Mouse (Mus musculus) thymus, postnatal 10 days (tissue): ENCODE measurements around the gene 1700113H08Rik.
A peak's percentile ranks its signal among the peaks of the same experiment; 100 is the strongest.

Source experiments
- DNase-seq, 2 experiments: peaks; one replicate each; pipeline ENCODE4 v3.0.0; 2021; ENCODE audit warnings: low spot score in 2 of 2

The 1700113H08Rik gene

DNA sequence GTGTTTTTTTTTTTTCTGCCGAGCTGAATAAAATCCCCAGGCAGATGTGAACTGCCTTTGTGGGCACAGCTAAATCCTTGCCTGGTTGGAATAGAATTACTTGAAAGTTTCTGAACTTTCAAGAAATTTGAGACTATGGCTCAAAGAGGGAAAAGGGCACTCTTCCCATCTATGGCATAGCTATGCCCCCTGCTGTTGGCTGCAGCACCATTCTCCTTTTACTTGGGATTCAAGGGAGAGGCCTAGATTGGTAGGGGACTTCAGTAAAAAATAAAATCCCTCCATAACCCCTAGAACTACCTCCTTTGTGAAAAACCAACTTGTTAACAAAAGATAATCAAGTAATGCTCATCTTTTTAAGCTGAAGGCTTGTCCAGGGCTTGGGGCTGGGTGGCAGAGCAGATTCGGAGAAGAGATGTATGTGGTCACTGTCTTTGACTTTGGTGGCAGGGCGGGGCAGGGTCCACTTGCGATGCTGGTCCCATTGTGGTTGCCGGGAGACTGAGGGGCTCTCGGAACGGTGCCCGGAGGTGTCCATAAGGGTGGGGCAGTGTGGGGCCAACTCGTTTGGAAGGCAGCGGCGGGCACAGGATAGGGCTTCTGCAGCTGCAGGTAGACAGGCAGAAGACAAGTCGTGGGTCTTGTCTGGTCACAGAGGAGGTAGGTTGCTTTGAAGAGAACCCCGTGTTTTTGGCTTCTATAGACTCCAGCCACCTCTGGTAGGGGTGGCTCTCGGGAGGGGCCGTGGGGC lies at the start of gene 1700113H08Rik:
TSS of gene 1700113H08Rik (plus strand) at position 546 of the 751 bp plus-strand sequence.
- peak in 1 of 2 experiments; percentile 10 for DNase-seq

DNA sequence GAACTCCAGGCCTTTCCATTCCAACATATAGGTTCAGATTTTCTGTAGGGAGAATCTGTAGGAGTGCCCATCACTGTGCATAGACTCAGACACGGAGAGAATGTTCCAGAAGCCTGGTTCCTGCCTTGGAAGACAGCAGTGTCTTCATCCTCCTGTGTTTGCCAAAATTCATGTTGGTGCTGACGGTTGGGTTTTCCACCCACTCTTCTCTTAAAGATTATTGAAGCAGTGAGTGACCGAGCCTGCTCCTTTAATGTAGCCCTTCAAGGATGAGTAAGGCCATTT lies 49.7 kb upstream of the 1700113H08Rik start:
- no peak for DNase-seq

DNA sequence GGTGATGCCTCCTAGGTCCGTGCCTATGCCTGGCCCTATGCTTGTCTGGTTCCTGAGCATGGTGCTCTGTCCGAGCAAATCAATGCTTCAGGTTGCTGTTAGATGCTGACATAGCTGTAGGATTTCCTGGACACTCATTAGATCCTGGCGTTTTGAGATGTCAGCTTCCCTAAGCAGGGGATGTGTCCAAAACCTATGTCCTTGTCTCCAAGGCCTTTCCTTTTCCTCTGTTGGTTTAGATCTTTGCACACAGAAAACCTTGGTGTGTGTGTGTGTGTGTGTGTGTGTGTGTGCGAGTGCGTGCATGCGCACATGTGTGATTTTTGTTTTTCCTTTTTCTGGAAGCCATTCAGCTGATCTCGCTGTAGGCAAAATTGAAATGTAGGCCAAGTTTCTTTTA lies 45.8 kb upstream of the 1700113H08Rik start:
- DNase-seq: no peak

DNA sequence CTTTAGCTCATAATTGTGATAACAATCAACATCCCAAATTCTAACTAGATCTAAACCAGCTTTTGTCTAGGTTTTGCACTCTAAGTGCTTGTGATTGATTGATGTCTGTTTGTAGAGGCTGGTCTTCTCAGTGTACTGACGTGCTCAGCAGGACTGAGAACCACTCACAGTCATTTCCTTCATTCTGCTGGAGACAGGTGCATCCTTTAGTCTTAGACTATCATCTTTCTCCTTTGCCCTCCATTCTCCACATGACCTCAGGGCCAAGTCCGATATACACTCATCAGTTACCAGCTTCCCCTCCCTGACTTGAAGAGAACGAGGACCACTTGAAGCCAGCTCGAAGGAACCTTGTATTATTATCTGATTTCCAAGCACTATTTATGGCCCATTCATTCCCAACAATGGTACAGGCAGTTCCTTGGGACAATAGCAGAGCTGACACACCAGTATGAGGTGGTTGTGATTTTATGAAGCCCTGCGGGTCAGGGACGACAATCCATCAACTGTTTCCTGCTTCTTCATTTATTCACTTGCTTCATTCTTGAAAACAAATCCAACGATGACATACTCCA lies 43.4 kb upstream of the 1700113H08Rik start:
- DNase-seq: no peak

DNA sequence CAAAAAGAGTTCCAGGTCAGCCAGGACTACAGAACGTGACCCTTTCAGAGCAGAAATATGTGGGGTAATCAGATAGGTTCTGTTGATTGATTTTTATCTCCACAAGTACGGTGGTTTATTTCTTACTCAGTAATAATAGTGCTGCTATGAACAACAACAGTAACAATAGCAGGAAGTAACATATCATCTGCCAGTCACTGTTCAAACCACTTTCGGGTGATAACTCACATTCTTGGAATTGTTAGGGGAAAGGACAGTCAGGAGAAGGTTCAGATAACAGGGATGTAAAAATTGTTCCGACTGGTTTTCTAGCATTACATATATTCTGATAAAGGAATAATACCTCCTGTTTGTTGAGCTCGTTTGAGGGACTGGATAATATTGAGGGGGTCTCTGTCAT lies 42.4 kb upstream of the 1700113H08Rik start:
- DNase-seq: no peak

DNA sequence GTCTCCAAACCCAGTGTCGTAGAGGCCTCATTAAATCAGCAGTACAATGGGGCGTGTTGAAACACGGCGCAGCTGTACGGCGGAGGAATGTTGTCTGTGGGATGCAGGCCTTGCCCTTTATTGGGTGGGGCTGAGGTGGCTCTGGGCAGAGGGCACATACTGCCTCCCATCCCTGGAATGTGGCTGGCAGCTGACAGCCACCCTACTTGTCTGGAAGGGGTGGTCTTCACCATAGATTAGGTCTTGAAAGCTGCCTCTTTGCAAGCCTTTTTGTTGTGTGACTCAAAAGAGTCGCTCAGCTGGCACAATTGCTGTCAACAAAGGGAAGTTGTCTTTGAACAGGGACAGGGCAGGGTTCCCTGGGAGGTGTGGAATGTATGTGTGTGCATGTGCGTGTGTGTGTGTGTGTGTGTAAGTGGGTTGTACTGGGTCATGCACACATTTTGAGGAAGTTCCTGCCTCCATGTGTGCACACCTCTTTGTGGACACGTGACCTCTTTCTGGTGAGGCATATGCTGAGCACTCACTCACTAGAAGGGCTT lies 41.6 kb upstream of the 1700113H08Rik start:
- no peak for DNase-seq

DNA sequence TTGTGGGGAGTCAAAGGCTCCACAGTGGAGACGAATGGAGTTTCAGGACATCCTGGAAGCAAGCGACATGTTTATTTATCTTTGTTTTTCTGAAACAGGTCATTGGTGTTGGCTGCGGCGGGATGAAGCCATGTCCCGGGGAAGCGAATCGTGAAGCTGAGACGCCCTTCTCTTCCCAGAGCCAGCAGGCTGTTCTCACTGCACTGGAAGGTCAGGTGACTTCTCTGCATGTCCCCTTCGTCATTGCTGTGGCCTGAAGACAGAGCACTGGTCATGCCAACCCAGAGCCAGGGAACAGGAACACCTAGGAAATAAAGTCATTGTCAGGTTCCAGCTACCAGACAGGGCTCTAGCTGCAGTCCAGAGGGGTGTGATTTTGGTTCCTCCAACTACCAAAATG lies 39.0 kb upstream of the 1700113H08Rik start:
- DNase-seq: no peak

DNA sequence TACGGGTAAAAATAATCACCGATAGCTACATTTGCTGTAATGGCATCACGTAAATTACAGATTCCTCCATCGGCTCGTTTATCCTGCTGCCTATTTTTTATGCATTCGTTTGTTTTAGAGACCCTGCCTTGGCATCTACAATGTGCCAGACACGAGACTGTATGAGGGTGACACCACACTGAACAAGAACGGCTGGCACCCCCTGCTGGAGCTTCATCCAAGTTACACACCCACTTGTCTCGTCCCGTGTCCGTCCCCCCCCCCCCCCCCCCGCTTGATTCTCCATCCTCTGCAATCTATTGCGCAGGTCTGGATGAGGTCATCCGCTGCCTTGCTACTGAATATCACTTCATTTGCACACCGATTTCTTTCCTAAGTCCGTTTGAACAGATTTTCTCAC lies 37.1 kb upstream of the 1700113H08Rik start:
- DNase-seq: peak in 1 of 2 experiments; percentile 12

DNA sequence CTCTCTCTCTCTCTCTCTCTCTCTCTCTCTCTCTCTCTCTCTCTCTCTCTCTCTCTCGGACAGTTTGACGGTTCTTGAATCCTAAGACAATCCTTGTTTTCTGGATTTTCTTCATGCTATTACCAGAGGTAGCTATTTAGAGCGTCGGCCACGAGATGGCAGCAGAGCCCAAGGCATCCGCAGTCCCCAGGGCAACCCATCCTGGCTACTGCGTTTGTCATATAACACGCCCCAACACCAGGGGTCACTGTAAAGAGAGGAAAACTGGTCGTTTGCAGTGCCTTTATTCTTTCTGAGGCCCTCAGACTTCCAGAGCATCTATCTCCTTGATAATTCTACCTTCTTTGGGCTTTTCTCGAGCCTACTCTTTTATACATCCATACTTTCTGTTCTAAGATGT lies 33.0 kb upstream of the 1700113H08Rik start:
- DNase-seq: peak; percentile 54 to 84

DNA sequence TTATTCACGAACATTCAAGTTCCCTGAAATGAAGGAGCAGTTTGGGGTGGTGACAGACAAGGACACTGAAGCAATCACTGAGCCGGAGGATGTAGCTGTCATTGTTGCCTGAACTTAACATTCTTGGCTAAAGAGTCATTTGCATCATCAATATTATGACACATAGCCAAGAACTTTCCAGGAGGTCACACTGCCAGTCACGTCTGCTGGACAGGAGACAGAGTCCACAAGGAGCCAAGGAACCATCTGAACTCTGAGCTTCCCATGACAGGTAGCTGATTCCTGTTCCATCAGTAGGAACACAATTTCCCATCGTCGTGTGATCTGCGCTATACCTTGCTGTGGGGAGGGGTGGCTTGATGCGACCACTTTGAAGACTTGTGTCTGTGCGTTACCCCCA lies 25.1 kb upstream of the 1700113H08Rik start:
- no peak for DNase-seq

DNA sequence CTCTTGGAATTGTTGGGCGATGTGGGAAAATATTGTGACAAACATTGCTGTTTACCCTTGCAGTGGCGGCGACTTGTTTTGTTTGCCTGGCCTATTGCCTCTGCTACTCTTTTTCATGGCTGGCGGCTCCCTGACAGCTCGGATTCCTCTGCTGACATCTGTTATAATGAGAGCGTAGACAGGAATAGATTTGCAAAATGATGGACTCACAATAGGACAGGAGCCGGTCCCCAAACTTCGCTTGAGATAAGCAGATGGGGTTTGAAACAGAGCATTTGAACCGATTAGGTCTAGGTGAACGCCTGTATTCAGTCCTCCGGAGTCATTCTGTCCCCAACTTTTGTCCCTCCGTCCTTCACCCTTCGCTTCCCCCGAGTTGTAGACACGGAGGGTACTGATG lies 22.0 kb upstream of the 1700113H08Rik start:
- DNase-seq: no peak

DNA sequence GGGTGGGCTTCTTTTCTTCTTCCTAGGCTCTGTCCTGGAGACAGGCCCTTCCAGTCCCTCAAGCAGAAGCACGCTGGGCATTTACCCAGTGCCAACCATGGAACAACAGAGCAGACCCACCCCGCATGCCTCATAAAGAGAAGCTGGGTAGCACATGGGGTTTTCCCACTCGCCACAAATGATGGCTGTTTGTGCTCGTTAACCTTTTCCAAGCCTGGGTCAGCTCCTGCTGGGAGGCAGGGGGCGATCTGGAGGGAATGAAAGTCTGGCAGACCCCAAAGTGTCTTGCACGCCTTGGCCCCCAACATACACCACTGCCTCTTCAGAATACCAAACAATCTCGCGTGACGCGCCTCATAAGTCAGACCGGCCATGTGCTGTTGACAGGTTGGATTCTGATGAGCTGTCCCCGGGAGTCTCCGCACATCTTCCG lies 21.6 kb upstream of the 1700113H08Rik start:
- DNase-seq: no peak

DNA sequence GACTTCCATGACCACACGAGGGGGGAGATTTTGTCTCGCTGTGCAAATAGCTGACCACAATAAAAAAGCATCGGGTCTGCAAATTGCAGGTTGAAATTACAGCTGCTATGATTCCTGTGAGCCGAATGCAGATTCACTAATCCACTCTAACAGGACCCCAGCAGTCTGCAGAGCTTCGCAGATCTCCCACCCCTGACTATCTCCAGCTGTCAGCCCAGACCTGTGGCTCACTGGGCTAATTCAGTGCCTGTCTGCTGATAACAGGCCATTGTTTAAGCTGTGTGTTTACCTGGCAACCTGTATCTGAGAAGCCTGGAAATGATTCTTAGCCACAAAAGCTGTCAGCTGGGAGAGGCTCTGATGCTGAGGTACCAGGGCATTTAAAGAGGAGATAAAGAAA lies 20.8 kb upstream of the 1700113H08Rik start:
- DNase-seq: no peak

DNA sequence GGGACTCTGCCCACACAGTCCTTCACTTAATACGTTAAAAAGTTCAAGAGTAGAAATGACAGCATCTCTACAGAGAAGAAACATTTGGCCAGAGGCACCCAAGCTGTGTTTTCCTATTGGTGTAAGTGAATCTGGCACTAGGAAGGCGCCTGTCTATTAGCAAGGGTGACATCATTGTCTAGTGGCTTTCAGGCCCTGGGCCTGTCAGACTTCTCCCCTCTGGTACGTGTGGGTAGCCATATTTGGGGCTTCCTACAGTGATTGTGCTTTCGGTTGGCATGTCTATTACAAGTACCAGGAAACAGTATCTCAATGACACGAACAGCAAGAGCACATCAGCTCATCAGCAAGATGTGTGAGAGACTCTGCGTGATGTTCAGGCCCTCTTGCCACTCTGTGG lies 18.5 kb upstream of the 1700113H08Rik start:
- DNase-seq: no peak

DNA sequence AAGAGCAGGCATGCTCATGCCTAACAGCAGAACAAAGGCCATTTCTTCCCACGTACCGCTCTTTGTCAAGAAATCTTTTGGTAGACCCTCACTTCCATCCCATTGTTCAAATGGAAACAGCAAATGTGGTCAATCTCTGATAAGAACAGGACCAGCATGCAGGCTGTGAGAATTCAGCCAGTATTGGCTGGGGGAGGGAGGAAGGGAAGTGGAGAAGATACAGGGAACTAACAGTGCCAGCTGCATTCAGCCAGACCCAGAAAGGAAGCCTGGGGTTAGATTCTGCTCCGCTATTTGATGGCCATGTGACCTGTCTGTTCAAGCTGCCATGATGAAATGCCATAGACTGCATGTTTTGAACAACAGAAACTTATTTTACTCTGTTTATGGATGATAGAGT lies 18.0 kb upstream of the 1700113H08Rik start:
- no peak for DNase-seq

DNA sequence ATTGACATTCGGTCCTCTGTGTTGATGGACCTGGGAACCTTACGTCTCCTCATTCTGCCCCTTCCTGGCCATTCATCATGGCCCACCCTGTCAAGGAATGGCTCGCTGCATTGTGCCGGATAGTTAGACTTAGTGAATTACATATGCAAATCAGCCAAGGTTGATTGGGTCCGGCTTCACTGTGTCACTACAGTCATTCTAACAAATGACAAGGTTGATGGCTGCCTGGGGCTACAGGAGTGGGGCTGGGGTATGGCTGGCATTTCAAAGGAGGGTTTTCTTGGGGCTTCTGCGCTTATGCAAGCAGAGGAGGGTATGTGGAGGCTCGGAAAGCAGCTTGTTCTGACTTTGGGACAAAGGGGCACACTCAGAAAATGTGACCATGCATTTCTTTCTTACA lies 16.6 kb upstream of the 1700113H08Rik start:
- DNase-seq: no peak

DNA sequence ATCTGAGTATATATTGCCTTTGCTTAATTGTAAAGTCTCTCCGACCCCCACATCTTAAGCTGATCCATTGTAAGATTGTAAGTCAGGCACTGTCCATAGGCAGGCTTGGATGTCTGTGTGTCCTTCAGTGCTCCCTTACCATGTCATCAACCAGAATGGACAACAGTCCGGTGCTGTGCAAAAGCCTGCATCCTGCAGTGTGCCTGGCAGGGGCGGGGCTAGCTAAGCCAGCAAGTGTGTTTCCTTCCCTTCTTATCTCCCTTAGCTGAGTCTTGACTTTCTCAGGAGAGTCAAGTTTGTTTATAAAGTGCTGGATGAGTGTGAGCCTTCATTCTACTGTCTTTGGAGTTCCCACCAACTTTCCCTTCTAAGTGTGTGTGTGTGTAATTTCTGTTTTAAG lies 12.6 kb upstream of the 1700113H08Rik start:
- no peak for DNase-seq

DNA sequence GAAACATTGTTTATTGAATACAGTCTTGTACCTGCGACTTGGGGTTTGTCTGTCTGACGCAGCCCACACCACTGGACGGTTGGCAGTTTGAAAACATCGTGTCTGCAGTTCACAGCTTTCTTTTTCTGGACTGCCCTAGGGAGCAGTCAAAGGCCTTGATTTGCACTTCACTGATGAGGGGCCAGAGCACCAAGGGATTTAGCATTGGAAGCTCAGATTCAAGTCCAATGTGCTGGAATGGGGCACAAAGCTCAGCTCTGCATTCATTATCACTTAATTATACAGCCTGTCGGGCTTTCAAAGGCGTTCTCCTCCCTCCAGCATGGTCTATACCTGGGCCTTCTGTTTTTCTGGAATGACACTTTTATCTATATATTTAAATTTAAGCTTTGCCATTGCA lies 11.4 kb upstream of the 1700113H08Rik start:
- no peak for DNase-seq

DNA sequence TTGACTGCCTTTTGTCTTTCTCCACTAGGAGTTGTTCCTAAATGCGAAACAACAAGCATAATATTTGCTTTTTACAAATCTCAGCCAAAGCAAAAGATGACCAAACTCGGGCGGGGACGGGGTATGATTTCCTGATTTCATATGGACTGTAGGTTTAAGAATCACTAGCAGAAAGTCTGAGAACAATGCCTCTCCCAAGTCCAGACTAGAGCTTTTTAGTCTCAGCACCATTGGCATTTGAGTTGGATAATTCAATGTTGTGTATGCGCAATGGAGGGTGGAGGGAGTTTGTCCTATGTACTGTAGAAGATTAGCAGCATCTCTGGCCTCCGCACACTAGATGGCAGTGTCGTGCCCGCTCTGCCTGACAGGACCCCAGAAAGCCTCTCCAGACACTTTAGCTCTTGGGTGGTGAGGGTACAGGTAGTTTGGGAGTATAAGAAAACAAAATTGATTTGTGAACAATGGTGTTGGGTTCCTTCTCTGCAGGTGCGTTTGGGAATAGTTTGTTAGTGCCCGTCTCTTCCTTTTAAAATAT lies 10.8 kb upstream of the 1700113H08Rik start:
- DNase-seq: peak in 1 of 2 experiments; percentile 26

DNA sequence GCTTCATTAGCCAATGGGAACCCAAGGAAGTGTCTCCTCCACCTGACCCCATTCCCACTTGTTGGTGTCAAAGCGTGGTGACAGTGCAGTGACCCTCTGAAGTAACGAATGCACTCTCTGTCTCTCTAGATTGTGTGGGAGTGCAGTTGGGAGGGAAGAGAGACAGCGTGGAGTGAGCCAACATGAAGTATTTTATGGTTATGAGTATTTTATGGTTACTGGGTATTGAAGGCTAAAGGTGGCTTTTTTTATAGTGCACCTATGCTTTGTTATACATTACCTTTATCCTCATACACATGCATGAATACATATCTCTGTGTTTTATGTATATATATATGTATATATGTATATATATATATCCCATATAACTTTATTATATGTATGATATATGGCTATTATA lies 8.7 kb upstream of the 1700113H08Rik start:
- no peak for DNase-seq

DNA sequence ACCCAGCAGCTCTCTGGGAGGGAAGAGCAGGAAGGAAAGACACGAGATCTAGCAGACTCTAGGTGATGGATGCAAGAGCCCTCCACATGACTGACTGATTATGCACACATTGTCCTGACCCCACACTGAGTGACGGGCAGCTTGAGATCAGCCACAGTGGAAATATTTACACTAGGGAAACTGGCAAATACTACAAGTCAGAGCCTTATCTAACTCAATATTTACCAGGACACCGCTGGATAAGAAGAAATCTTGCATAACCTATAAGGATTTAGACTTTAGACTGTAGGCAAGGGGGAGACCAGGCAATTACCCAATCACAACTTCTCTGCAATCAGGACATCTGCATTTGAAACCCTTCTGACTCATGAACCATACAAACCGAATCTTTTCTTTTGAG lies 6.1 kb upstream of the 1700113H08Rik start:
- DNase-seq: no peak

DNA sequence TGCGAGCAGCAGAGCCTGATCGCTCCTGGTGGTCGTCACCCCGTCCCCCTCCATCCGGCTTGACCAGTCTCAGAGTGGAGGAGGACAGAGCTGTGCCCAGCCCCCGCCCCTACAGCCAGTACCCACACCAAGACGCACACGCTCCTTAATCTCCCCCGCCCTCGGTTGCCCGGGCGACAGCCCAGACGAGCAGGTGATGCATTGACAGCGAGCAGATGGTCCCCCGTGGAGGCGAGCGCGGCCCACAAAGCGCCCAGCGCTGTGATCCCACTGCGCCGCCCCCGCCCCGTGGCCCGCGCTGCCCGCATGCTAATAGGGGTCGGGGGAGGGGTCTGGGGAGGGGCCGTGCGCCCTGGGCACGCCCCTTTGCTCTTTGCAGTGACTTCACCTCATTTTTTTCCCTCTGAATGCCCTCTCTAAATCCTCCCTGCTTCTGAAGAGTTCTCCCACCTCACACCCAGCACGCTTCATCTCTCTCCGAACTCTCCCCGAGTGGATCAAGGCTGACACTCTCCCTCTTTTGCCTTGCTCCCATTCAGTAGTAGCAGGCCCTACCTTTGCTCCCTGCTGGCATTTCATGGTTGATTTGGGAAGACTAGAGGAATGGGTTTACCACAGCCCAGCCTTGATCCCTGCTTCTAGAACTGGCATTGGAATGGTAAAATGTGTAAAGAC lies 543 bp downstream of the 1700113H08Rik start:
- DNase-seq: peak; percentile 36 to 44

DNA sequence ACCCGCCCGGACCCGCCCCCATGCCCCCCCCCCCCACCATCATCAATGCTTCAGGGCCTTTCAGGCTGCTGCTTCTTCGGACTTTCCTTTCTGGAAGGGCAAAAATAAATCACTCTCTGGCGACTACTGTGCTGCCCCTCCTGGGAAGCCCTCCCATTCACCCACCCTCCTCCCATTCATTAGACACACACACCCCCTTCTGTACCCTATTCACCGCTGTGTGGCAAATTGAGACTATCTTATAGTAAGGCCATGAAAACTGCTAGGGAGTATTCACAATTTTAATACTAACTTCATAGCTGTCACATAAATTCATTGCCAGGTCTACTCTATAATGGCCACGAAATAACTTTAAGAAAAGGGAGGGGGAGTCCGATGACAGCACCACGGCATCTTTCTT lies 1.1 kb downstream of the 1700113H08Rik start:
- DNase-seq: no peak
